Mouse (Mus musculus) small intestine, adult 2 months (tissue): ENCODE data around the gene Pip4k2a.

Experiments used
- CTCF ChIP-seq: fragments of 200-500 bp; IDR thresholded peaks from 2 replicates; pipeline ENCODE4 v1.5.1; 2012; ENCODE audit warnings: low read depth, mild to moderate bottlenecking, control low read depth, inconsistent platforms, low read length, moderate library complexity, mixed read lengths; ENCODE audit not compliant: insufficient replicate concordance, insufficient read length; ENCODE audit errors: extremely low read depth
- POLR2A ChIP-seq: fragments of 200-500 bp; IDR thresholded peaks from 2 replicates; pipeline ENCODE4 v1.6.1; 2012; ENCODE audit warnings: low read depth, mild to moderate bottlenecking, control low read depth, inconsistent platforms, low read length, moderate library complexity

GRCm38 (mm10) chr2:18947669-18948459 is 50.1 kb downstream of the Pip4k2a start:
- no peak for TF ChIP-seq CTCF
- TF ChIP-seq POLR2A: no peak
